Mouse (Mus musculus) spleen, adult 2 months (tissue): ENCODE results near the gene Scn3b.

ENCODE experiments used
- CTCF ChIP-seq: fragments of 200-500 bp; IDR thresholded peaks from 2 replicates; pipeline ENCODE4 v1.5.1; 2011; ENCODE audit warnings: mild to moderate bottlenecking, inconsistent platforms; ENCODE audit not compliant: insufficient read depth, insufficient read length, insufficient replicate concordance; ENCODE audit errors: extremely low read depth
- POLR2A ChIP-seq: fragments of 200-500 bp; IDR thresholded peaks from 2 replicates; pipeline ENCODE4 v1.6.1; 2011; ENCODE audit warnings: low read depth, low read length, inconsistent platforms

DNA sequence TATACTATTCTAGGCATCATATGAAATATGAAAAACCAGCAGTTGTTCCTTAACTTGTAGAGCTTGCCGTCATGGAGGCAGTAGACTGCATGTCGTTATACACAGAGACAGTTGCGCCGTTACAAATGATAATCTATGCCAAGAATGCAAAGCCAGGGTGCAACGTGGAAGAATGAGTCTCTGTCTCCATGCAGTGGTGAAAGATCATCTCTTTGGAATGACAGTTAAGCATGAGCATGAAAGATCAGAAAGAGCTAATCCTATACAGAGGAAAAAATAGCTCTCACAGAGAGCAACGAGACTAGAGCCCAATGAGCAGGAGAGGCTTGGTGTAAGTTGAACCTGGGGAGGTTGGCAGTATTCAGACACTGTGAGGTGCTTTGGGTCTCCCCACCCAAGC, 22.3 kb upstream of the Scn3b start:
- TF ChIP-seq POLR2A = no peak
- TF ChIP-seq CTCF = no peak
